Mouse (Mus musculus) liver, adult 2 months (tissue): ENCODE measurements around the gene Dbh.

Experiments used
- CTCF ChIP-seq: fragments of 200-500 bp; IDR thresholded peaks from 2 replicates; pipeline ENCODE4 v1.5.1; 2011; ENCODE audit warnings: low read depth, low read length, control low read depth
- POLR2A ChIP-seq: fragments of 200-500 bp; IDR thresholded peaks from 2 replicates; pipeline ENCODE4 v1.6.1; 2011; ENCODE audit warnings: low read length, control low read depth; ENCODE audit not compliant: insufficient read depth; ENCODE audit errors: extremely low read depth

GRCm38 (mm10) chr2:27210676-27211210 lies 45.7 kb downstream of the Dbh start:
- no peak for TF ChIP-seq POLR2A
- TF ChIP-seq CTCF: no peak
